Mouse (Mus musculus): ENCODE measurements around the gene Rasa3. TPM values are rescaled to one million over a fixed set of nuclear protein-coding genes. Genes with fewer than 3 reads are reported as not detected.

The Rasa3 gene
- polyA plus RNA-seq, 1 experiment from 2014 or later = 28.6 TPM

GRCm38 (mm10) chr8:13668367-13668766 is 9.0 kb downstream of the Rasa3 start:
- ATAC-seq (replicated peaks; ENCODE audit: low FRiP score) (no peak), DNase-seq (ENCODE audit: low spot score) (no peak)
- Histone ChIP-seq H3K9me3 (ENCODE audit: control insufficient read depth, low read length) (no peaks in the 10 kb centered on the region), H3K27ac (ENCODE audit: low read depth, low read length) (no peak overlapping the region), H3K27me3 (ENCODE audit: control insufficient read depth, insufficient read depth, low read length) (no peaks in the 10 kb centered on the region), H3K4me1 (replicated peaks; ENCODE audit: control insufficient read depth, insufficient read depth, low read length) (no peaks in the 10 kb centered on the region), H3K4me2 (ENCODE audit: low read depth, low read length, severe bottlenecking) (no peak overlapping the region), H3K36me3 (ENCODE audit: control insufficient read depth, insufficient read depth, low read length) (no peaks in the 10 kb centered on the region), H3K4me3 (ENCODE audit: low read depth, low read length) (no peak overlapping the region), H3K9ac (ENCODE audit: low read length) (no peak overlapping the region)
- 77% methylated on average over 10 of the region's 10 CpGs for WGBS

GRCm38 (mm10) chr8:13667917-13668316 is 9.5 kb downstream of the Rasa3 start:
- ATAC-seq (replicated peaks; ENCODE audit: low FRiP score) = no peak
- no peak overlapping the region for H3K4me3 ChIP-seq (ENCODE audit: low read depth, low read length)
- H3K9ac ChIP-seq (ENCODE audit: low read length) = no peak overlapping the region
- no peaks in the 10 kb centered on the region for H3K27me3 ChIP-seq (ENCODE audit: control insufficient read depth, insufficient read depth, low read length)
- no peaks in the 10 kb centered on the region for H3K36me3 ChIP-seq (ENCODE audit: control insufficient read depth, insufficient read depth, low read length)
- no peak for DNase-seq (ENCODE audit: low spot score)
- H3K4me1 ChIP-seq (replicated peaks; ENCODE audit: control insufficient read depth, insufficient read depth, low read length) = no peaks in the 10 kb centered on the region
- no peak overlapping the region for H3K27ac ChIP-seq (ENCODE audit: low read depth, low read length)
- H3K4me2 ChIP-seq (ENCODE audit: low read depth, low read length, severe bottlenecking) = no peak overlapping the region
- WGBS = 70% methylated on average over 4 of the region's 4 CpGs
- no peaks in the 10 kb centered on the region for H3K9me3 ChIP-seq (ENCODE audit: control insufficient read depth, low read length)

- H3K36me3 ChIP-seq (ENCODE audit: control insufficient read depth, insufficient read depth, low read length) = no peaks in the 10 kb centered on the region
- H3K4me1 ChIP-seq (replicated peaks; ENCODE audit: control insufficient read depth, insufficient read depth, low read length) = no peaks in the 10 kb centered on the region
- no peak overlapping the region for H3K4me3 ChIP-seq (ENCODE audit: low read depth, low read length)
- H3K4me2 ChIP-seq (ENCODE audit: low read depth, low read length, severe bottlenecking) = no peak overlapping the region
- no peak overlapping the region for H3K27ac ChIP-seq (ENCODE audit: low read depth, low read length)
- 90% methylated on average over 8 of the region's 8 CpGs for WGBS
- ATAC-seq (replicated peaks; ENCODE audit: low FRiP score) (no peak), DNase-seq (ENCODE audit: low spot score) (no peak)
- H3K9me3 ChIP-seq (ENCODE audit: control insufficient read depth, low read length) = no peaks in the 10 kb centered on the region
- no peaks in the 10 kb centered on the region for H3K27me3 ChIP-seq (ENCODE audit: control insufficient read depth, insufficient read depth, low read length)
- no peak overlapping the region for H3K9ac ChIP-seq (ENCODE audit: low read length)
Observed at GRCm38 (mm10) chr8:13665944-13666343, 11.5 kb downstream of the Rasa3 start.

- 89% methylated on average over 4 of the region's 4 CpGs for WGBS
- no peaks in the 10 kb centered on the region for H3K4me1 ChIP-seq (replicated peaks; ENCODE audit: control insufficient read depth, insufficient read depth, low read length)
- no peak overlapping the region for H3K4me3 ChIP-seq (ENCODE audit: low read depth, low read length)
- no peak overlapping the region for H3K9ac ChIP-seq (ENCODE audit: low read length)
- H3K27ac ChIP-seq (ENCODE audit: low read depth, low read length) = no peak overlapping the region
- no peaks in the 10 kb centered on the region for H3K9me3 ChIP-seq (ENCODE audit: control insufficient read depth, low read length)
- H3K36me3 ChIP-seq (ENCODE audit: control insufficient read depth, insufficient read depth, low read length) = no peaks in the 10 kb centered on the region
- H3K4me2 ChIP-seq (ENCODE audit: low read depth, low read length, severe bottlenecking) = no peak overlapping the region
- no peaks in the 10 kb centered on the region for H3K27me3 ChIP-seq (ENCODE audit: control insufficient read depth, insufficient read depth, low read length)
- no peak for ATAC-seq (replicated peaks; ENCODE audit: low FRiP score)
- no peak for DNase-seq (ENCODE audit: low spot score)
Observed at GRCm38 (mm10) chr8:13665538-13665937, 11.9 kb downstream of the Rasa3 start.

- H3K9me3 ChIP-seq (ENCODE audit: control insufficient read depth, low read length) = no peaks in the 10 kb centered on the region
Observed at GRCm38 (mm10) chr8:13664711-13665210, 12.6 kb downstream of the Rasa3 start.

GRCm38 (mm10) chr8:13660323-13660722 is 17.1 kb downstream of the Rasa3 start:
- no peaks in the 10 kb centered on the region for H3K27me3 ChIP-seq (ENCODE audit: control insufficient read depth, insufficient read depth, low read length)
- no peaks in the 10 kb centered on the region for H3K4me1 ChIP-seq (replicated peaks; ENCODE audit: control insufficient read depth, insufficient read depth, low read length)
- no peak overlapping the region for H3K4me2 ChIP-seq (ENCODE audit: low read depth, low read length, severe bottlenecking)
- no peaks in the 10 kb centered on the region for H3K9me3 ChIP-seq (ENCODE audit: control insufficient read depth, low read length)
- no peak overlapping the region for H3K27ac ChIP-seq (ENCODE audit: low read depth, low read length)
- H3K9ac ChIP-seq (ENCODE audit: low read length) = no peak overlapping the region
- DNase-seq (ENCODE audit: low spot score) (no peak), ATAC-seq (replicated peaks; ENCODE audit: low FRiP score) (no peak)
- no peaks in the 10 kb centered on the region for H3K36me3 ChIP-seq (ENCODE audit: control insufficient read depth, insufficient read depth, low read length)
- 93% methylated on average over 13 of the region's 13 CpGs for WGBS
- H3K4me3 ChIP-seq (ENCODE audit: low read depth, low read length) = no peak overlapping the region

More at GRCm38 (mm10) chr8:13664711-13665210, 12.6 kb downstream of the Rasa3 start:
- Histone ChIP-seq H3K27me3 (ENCODE audit: control insufficient read depth, insufficient read depth, low read length) (no peaks in the 10 kb centered on the region), H3K27ac (ENCODE audit: low read depth, low read length) (no peak overlapping the region), H3K9ac (ENCODE audit: low read length) (no peak overlapping the region), H3K4me3 (ENCODE audit: low read depth, low read length) (no peak overlapping the region), H3K4me2 (ENCODE audit: low read depth, low read length, severe bottlenecking) (no peak overlapping the region), H3K36me3 (ENCODE audit: control insufficient read depth, insufficient read depth, low read length) (no peaks in the 10 kb centered on the region), H3K4me1 (replicated peaks; ENCODE audit: control insufficient read depth, insufficient read depth, low read length) (no peaks in the 10 kb centered on the region)
- DNase-seq (ENCODE audit: low spot score) (no peak), ATAC-seq (replicated peaks; ENCODE audit: low FRiP score) (no peak)
- WGBS = 91% methylated on average over 6 of the region's 6 CpGs

GRCm38 (mm10) chr8:13657479-13657878 is 19.9 kb downstream of the Rasa3 start:
- ATAC-seq (replicated peaks; ENCODE audit: low FRiP score) = no peak
- 79% methylated on average over 12 of the region's 12 CpGs for WGBS
- Histone ChIP-seq H3K9me3 (ENCODE audit: control insufficient read depth, low read length) (no peaks in the 10 kb centered on the region), H3K4me2 (ENCODE audit: low read depth, low read length, severe bottlenecking) (no peak overlapping the region), H3K27me3 (ENCODE audit: control insufficient read depth, insufficient read depth, low read length) (no peaks in the 10 kb centered on the region), H3K27ac (ENCODE audit: low read depth, low read length) (no peak overlapping the region), H3K36me3 (ENCODE audit: control insufficient read depth, insufficient read depth, low read length) (no peaks in the 10 kb centered on the region), H3K4me3 (ENCODE audit: low read depth, low read length) (no peak overlapping the region), H3K4me1 (replicated peaks; ENCODE audit: control insufficient read depth, insufficient read depth, low read length) (no peaks in the 10 kb centered on the region), H3K9ac (ENCODE audit: low read length) (no peak overlapping the region)
- no peak for DNase-seq (ENCODE audit: low spot score)

- no peaks in the 10 kb centered on the region for H3K9me3 ChIP-seq (ENCODE audit: control insufficient read depth, low read length)
- H3K9ac ChIP-seq (ENCODE audit: low read length) = no peak overlapping the region
- H3K4me3 ChIP-seq (ENCODE audit: low read depth, low read length) = no peak overlapping the region
- no peaks in the 10 kb centered on the region for H3K27me3 ChIP-seq (ENCODE audit: control insufficient read depth, insufficient read depth, low read length)
- H3K27ac ChIP-seq (ENCODE audit: low read depth, low read length) = no peak overlapping the region
- no peaks in the 10 kb centered on the region for H3K36me3 ChIP-seq (ENCODE audit: control insufficient read depth, insufficient read depth, low read length)
- no peaks in the 10 kb centered on the region for H3K4me1 ChIP-seq (replicated peaks; ENCODE audit: control insufficient read depth, insufficient read depth, low read length)
- ATAC-seq (replicated peaks; ENCODE audit: low FRiP score) (no peak), DNase-seq (ENCODE audit: low spot score) (no peak)
- 95% methylated on average over 5 of the region's 5 CpGs for WGBS
- H3K4me2 ChIP-seq (ENCODE audit: low read depth, low read length, severe bottlenecking) = no peak overlapping the region
Observed at GRCm38 (mm10) chr8:13655033-13655351, 22.4 kb downstream of the Rasa3 start.

- 87% methylated on average over 11 of the region's 11 CpGs for WGBS
- Histone ChIP-seq H3K36me3 (ENCODE audit: control insufficient read depth, insufficient read depth, low read length) (no peaks in the 10 kb centered on the region), H3K9me3 (ENCODE audit: control insufficient read depth, low read length) (no peaks in the 10 kb centered on the region), H3K4me2 (ENCODE audit: low read depth, low read length, severe bottlenecking) (no peak overlapping the region), H3K27ac (ENCODE audit: low read depth, low read length) (no peak overlapping the region), H3K27me3 (ENCODE audit: control insufficient read depth, insufficient read depth, low read length) (no peaks in the 10 kb centered on the region), H3K4me3 (ENCODE audit: low read depth, low read length) (no peak overlapping the region), H3K9ac (ENCODE audit: low read length) (no peak overlapping the region), H3K4me1 (replicated peaks; ENCODE audit: control insufficient read depth, insufficient read depth, low read length) (no peaks in the 10 kb centered on the region)
- DNase-seq (ENCODE audit: low spot score) (no peak), ATAC-seq (replicated peaks; ENCODE audit: low FRiP score) (no peak)
Observed at GRCm38 (mm10) chr8:13654350-13655032, 22.9 kb downstream of the Rasa3 start.

Data from forebrain, embryonic 11.5 days (tissue).